12 mouse cellular contexts compared by ENCODE assay signal in genomic region chr12:25248681-25249366, GRCm38 (mm10).
DNase-seq lines count a peak whose midpoint lies in the region; TF ChIP-seq lines count a peak whose summit lies in the region.
"Had no signal": no experiment of that assay in that cellular context is flagged by ENCODE, and none has a peak within 500 bp of the region (broad histone marks: within the 10 kb centered on the region; RNA-seq: fewer than 3 reads in every experiment).

No protein-coding gene starts in this region.

- H3K27ac ChIP-seq in bone marrow, adult 2 months (ENCODE audit: control insufficient read depth, insufficient read depth, low read depth, low read length, poor library complexity) = peak overlapping the region; percentile 39; the same call in 1 of the 2 replicates
- H3K27ac ChIP-seq: hindbrain, embryonic 15.5 days; midbrain, embryonic 10.5 days had no signal

- peak; percentile 55 for DNase-seq in kidney, adult 18-20 months
- DNase-seq in kidney, postnatal 4 days = no peak
- DNase-seq in kidney, adult 9 months = peak; percentile 79
- DNase-seq in lung, postnatal 36 days = peak; percentile 68
- no peak for DNase-seq in ovary, postnatal 10 days (ENCODE audit: low spot score)
- no peak for DNase-seq in heart, adult 9 months (ENCODE audit: low spot score in 2 of 2)
- no peak for DNase-seq in urinary bladder, postnatal 25 days (ENCODE audit: low spot score)
- DNase-seq: cerebellum, adult 11-12 months; gastrocnemius, postnatal 10 days had no signal

- no peak for TF ChIP-seq POLR2A in bone marrow, adult 2 months (IDR thresholded peaks at IDR 0.05; ENCODE audit: borderline replicate concordance, control insufficient read depth, low read depth, low read length)

- H3K4me3 ChIP-seq in bone marrow, adult 2 months (replicated peaks; ENCODE audit: control insufficient read depth, low read depth, low read length) = no peak overlapping the region
- H3K4me3 ChIP-seq: hindbrain, embryonic 15.5 days; midbrain, embryonic 10.5 days had no signal

- peaks cover 2% of the 10 kb centered on the region; the same call in 1 of the 2 replicates for H3K4me1 ChIP-seq in bone marrow, adult 2 months (ENCODE audit: control insufficient read depth, insufficient read depth, low read length)

- no peak for TF ChIP-seq CTCF in bone marrow, adult 2 months (IDR thresholded peaks at IDR 0.05; ENCODE audit: control insufficient read depth, insufficient read depth, low read length)

- 57% methylated on average over 13 of the region's 13 CpGs for WGBS in bone marrow, adult 2 months

Comparison
In these comparisons a context has a peak if more than half of its experiments do, and no peak if none do; other contexts are left out.
1. DNase-seq: peak in kidney, adult 18-20 months (single experiment), kidney, adult 9 months (single experiment) and lung, postnatal 36 days (single experiment); none in kidney, postnatal 4 days (0 of 2), ovary, postnatal 10 days (single experiment), heart, adult 9 months (0 of 2) and urinary bladder, postnatal 25 days (single experiment).